Mouse (Mus musculus): ENCODE measurements around the gene Aadat. TPM values are rescaled to one million over a fixed set of nuclear protein-coding genes. Genes with fewer than 3 reads are reported as not detected.

The Aadat gene
- not detected in 2 replicates for polyA plus RNA-seq (2012)

- TF ChIP-seq GATA1 (IDR thresholded peaks at IDR 0.05; ENCODE audit: low read length) = no peak
Measured at GRCm38 (mm10) chr8:60505653-60506521, at the start of gene Aadat. Gene Aadat, plus strand, starts transcription at chr8:60505932.

- no peak for TF ChIP-seq GATA1 (IDR thresholded peaks at IDR 0.05; ENCODE audit: low read length)
Measured at GRCm38 (mm10) chr8:60466686-60467335, 38.9 kb upstream of the Aadat start.

GRCm38 (mm10) chr8:60490147-60490546, 15.6 kb upstream of the Aadat start:
- TF ChIP-seq GATA1 (IDR thresholded peaks at IDR 0.05; ENCODE audit: low read length) = no peak

- no peak for TF ChIP-seq GATA1 (IDR thresholded peaks at IDR 0.05; ENCODE audit: low read length)
Measured at GRCm38 (mm10) chr8:60491871-60492270, 13.9 kb upstream of the Aadat start.

GRCm38 (mm10) chr8:60492471-60492870, 13.3 kb upstream of the Aadat start:
- no peak for TF ChIP-seq GATA1 (IDR thresholded peaks at IDR 0.05; ENCODE audit: low read length)

- TF ChIP-seq GATA1 (IDR thresholded peaks at IDR 0.05; ENCODE audit: low read length) = no peak
Measured at GRCm38 (mm10) chr8:60494606-60495005, 11.1 kb upstream of the Aadat start.

GRCm38 (mm10) chr8:60503098-60503497, 2.6 kb upstream of the Aadat start, which contains the start of gene Gm10283:
Gene Gm10283, minus strand, starts transcription at chr8:60503198.
- no peak for TF ChIP-seq GATA1 (IDR thresholded peaks at IDR 0.05; ENCODE audit: low read length)

- no peak for TF ChIP-seq GATA1 (IDR thresholded peaks at IDR 0.05; ENCODE audit: low read length)
Measured at GRCm38 (mm10) chr8:60518286-60518685, 12.6 kb downstream of the Aadat start.

GRCm38 (mm10) chr8:60534945-60535344, 29.2 kb downstream of the Aadat start:
- TF ChIP-seq GATA1 (IDR thresholded peaks at IDR 0.05; ENCODE audit: low read length) = no peak

GRCm38 (mm10) chr8:60566783-60567182, 61.1 kb downstream of the Aadat start:
- no peak for TF ChIP-seq GATA1 (IDR thresholded peaks at IDR 0.05; ENCODE audit: low read length)

- TF ChIP-seq GATA1 (IDR thresholded peaks at IDR 0.05; ENCODE audit: low read length) = no peak
Measured at GRCm38 (mm10) chr8:60577231-60577630, 71.5 kb downstream of the Aadat start.

- TF ChIP-seq GATA1 (IDR thresholded peaks at IDR 0.05; ENCODE audit: low read length) = no peak
Measured at GRCm38 (mm10) chr8:60583369-60583768, 77.6 kb downstream of the Aadat start.

GRCm38 (mm10) chr8:60594761-60595160, 89.0 kb downstream of the Aadat start:
- no peak for TF ChIP-seq GATA1 (IDR thresholded peaks at IDR 0.05; ENCODE audit: low read length)

Other genes starting within 250 kb of the Aadat start
- not detected in 2 replicates for gene Gm10283, start 2.7 kb upstream of the Aadat start, polyA plus RNA-seq (2012)
- not detected in 2 replicates for gene Mfap3l, start 126.9 kb downstream of the Aadat start, polyA plus RNA-seq (2012)